Mouse (Mus musculus) liver, adult 2 months (tissue): Measurements from ENCODE around the gene Ptges2.

Experiments used
- CTCF ChIP-seq: fragments of 200-500 bp; IDR thresholded peaks from 2 replicates; pipeline ENCODE4 v1.5.1; 2011; ENCODE audit warnings: low read depth, low read length, control low read depth
- POLR2A ChIP-seq: fragments of 200-500 bp; IDR thresholded peaks from 2 replicates; pipeline ENCODE4 v1.6.1; 2011; ENCODE audit warnings: low read length, control low read depth; ENCODE audit not compliant: insufficient read depth; ENCODE audit errors: extremely low read depth

GRCm38 (mm10) chr2:32427720-32428119 is 32.0 kb downstream of the Ptges2 start:
- TF ChIP-seq CTCF (no peak), POLR2A (no peak)
